Mouse (Mus musculus): Measurements from ENCODE around the gene Asb15. TPM values are rescaled to one million over a fixed set of nuclear protein-coding genes. Genes with fewer than 3 reads are reported as not detected.

Asb15 gene
- total and polyA plus RNA-seq, 2 experiments from 2014 or later = 0.05 TPM; not detected in 1

- no peak overlapping the region for H3K9ac ChIP-seq (replicated peaks; ENCODE audit: low read length, poor library complexity, severe bottlenecking)
- TF ChIP-seq CTCF (IDR thresholded peaks at IDR 0.05) = no peak
- no peak for ATAC-seq (ENCODE audit: low FRiP score)
- no peaks in the 10 kb centered on the region for H3K36me3 ChIP-seq (ENCODE audit: insufficient read depth, low read length)
- no peaks in the 10 kb centered on the region for H3K9me3 ChIP-seq (ENCODE audit: low read length)
- H3K4me1 ChIP-seq (ENCODE audit: insufficient read depth, low read length) = no peaks in the 10 kb centered on the region
- no peak overlapping the region for H3K4me2 ChIP-seq (ENCODE audit: low read depth, low read length, poor library complexity, severe bottlenecking)
- no peak overlapping the region for H3K27ac ChIP-seq (ENCODE audit: low read depth, low read length)
- no peak overlapping the region for H3K4me3 ChIP-seq (ENCODE audit: low read depth, low read length)
- 75% methylated on average over 5 of the region's 5 CpGs for WGBS
- no peak for DNase-seq (ENCODE audit: low spot score)
- H3K27me3 ChIP-seq (ENCODE audit: insufficient read depth, low read length) = no peaks in the 10 kb centered on the region
These were observed 71.7 kb downstream of the Asb15 start for GRCm38 (mm10) chr6:24599639-24600038.

DNA sequence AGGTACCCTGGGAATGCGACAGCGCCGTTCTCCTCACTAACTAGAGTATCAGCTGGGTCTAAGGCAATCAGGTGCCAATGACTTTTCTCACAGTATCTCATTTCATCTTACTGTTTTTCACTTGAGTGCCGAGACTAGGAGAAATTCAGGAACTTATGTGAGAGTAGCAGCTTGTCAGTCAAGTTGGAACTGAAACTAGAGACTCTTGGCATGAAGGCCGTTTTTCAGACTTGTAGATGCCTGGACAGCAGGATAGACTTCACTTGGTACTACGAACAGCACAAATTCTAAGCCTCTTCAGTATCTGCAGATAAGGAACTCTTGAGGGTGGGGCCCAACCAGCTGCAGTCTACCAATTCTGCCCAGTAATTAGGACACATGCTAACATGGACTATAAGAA, 72.2 kb downstream of the Asb15 start:
- H3K9ac ChIP-seq (replicated peaks; ENCODE audit: low read length, poor library complexity, severe bottlenecking) = no peak overlapping the region
- H3K36me3 ChIP-seq (ENCODE audit: insufficient read depth, low read length) = no peaks in the 10 kb centered on the region
- H3K27ac ChIP-seq (ENCODE audit: low read depth, low read length) = no peak overlapping the region
- no peak overlapping the region for H3K4me2 ChIP-seq (ENCODE audit: low read depth, low read length, poor library complexity, severe bottlenecking)
- no peaks in the 10 kb centered on the region for H3K9me3 ChIP-seq (ENCODE audit: low read length)
- ATAC-seq (ENCODE audit: low FRiP score) (no peak), DNase-seq (ENCODE audit: low spot score) (no peak)
- H3K27me3 ChIP-seq (ENCODE audit: insufficient read depth, low read length) = no peaks in the 10 kb centered on the region
- H3K4me3 ChIP-seq (ENCODE audit: low read depth, low read length) = no peak overlapping the region
- no peak for TF ChIP-seq CTCF (IDR thresholded peaks at IDR 0.05)
- WGBS = 93% methylated on average over 6 of the region's 6 CpGs
- no peaks in the 10 kb centered on the region for H3K4me1 ChIP-seq (ENCODE audit: insufficient read depth, low read length)

GRCm38 (mm10) chr6:24600726-24601125, 72.8 kb downstream of the Asb15 start:
- TF ChIP-seq CTCF (IDR thresholded peaks at IDR 0.05) = no peak
- Histone ChIP-seq H3K4me2 (ENCODE audit: low read depth, low read length, poor library complexity, severe bottlenecking) (no peak overlapping the region), H3K9me3 (ENCODE audit: low read length) (no peaks in the 10 kb centered on the region), H3K27ac (ENCODE audit: low read depth, low read length) (no peak overlapping the region), H3K4me3 (ENCODE audit: low read depth, low read length) (no peak overlapping the region), H3K27me3 (ENCODE audit: insufficient read depth, low read length) (no peaks in the 10 kb centered on the region), H3K4me1 (ENCODE audit: insufficient read depth, low read length) (no peaks in the 10 kb centered on the region), H3K36me3 (ENCODE audit: insufficient read depth, low read length) (no peaks in the 10 kb centered on the region), H3K9ac (replicated peaks; ENCODE audit: low read length, poor library complexity, severe bottlenecking) (no peak overlapping the region)
- no peak for DNase-seq (ENCODE audit: low spot score)
- 70% methylated on average over 4 of the region's 4 CpGs for WGBS
- ATAC-seq (ENCODE audit: low FRiP score) = no peak

- Histone ChIP-seq H3K36me3 (ENCODE audit: insufficient read depth, low read length) (no peaks in the 10 kb centered on the region), H3K27me3 (ENCODE audit: insufficient read depth, low read length) (no peaks in the 10 kb centered on the region), H3K9ac (replicated peaks; ENCODE audit: low read length, poor library complexity, severe bottlenecking) (no peak overlapping the region), H3K4me3 (ENCODE audit: low read depth, low read length) (no peak overlapping the region), H3K9me3 (ENCODE audit: low read length) (no peaks in the 10 kb centered on the region), H3K27ac (ENCODE audit: low read depth, low read length) (no peak overlapping the region), H3K4me1 (ENCODE audit: insufficient read depth, low read length) (no peaks in the 10 kb centered on the region), H3K4me2 (ENCODE audit: low read depth, low read length, poor library complexity, severe bottlenecking) (no peak overlapping the region)
- DNase-seq (ENCODE audit: low spot score) = no peak
- no peak for TF ChIP-seq CTCF (IDR thresholded peaks at IDR 0.05)
- 54% methylated on average over 1 of the region's 1 CpGs for WGBS
- ATAC-seq (ENCODE audit: low FRiP score) = no peak
These were observed 73.7 kb downstream of the Asb15 start for GRCm38 (mm10) chr6:24601668-24602067.

GRCm38 (mm10) chr6:24602351-24602750, 74.4 kb downstream of the Asb15 start:
- Histone ChIP-seq H3K27me3 (ENCODE audit: insufficient read depth, low read length) (no peaks in the 10 kb centered on the region), H3K4me2 (ENCODE audit: low read depth, low read length, poor library complexity, severe bottlenecking) (no peak overlapping the region), H3K36me3 (ENCODE audit: insufficient read depth, low read length) (no peaks in the 10 kb centered on the region), H3K27ac (ENCODE audit: low read depth, low read length) (no peak overlapping the region), H3K4me1 (ENCODE audit: insufficient read depth, low read length) (no peaks in the 10 kb centered on the region), H3K9ac (replicated peaks; ENCODE audit: low read length, poor library complexity, severe bottlenecking) (no peak overlapping the region), H3K9me3 (ENCODE audit: low read length) (no peaks in the 10 kb centered on the region), H3K4me3 (ENCODE audit: low read depth, low read length) (no peak overlapping the region)
- ATAC-seq (ENCODE audit: low FRiP score) (no peak), DNase-seq (ENCODE audit: low spot score) (no peak)
- no peak for TF ChIP-seq CTCF (IDR thresholded peaks at IDR 0.05)
- WGBS = 81% methylated on average over 3 of the region's 3 CpGs

DNA sequence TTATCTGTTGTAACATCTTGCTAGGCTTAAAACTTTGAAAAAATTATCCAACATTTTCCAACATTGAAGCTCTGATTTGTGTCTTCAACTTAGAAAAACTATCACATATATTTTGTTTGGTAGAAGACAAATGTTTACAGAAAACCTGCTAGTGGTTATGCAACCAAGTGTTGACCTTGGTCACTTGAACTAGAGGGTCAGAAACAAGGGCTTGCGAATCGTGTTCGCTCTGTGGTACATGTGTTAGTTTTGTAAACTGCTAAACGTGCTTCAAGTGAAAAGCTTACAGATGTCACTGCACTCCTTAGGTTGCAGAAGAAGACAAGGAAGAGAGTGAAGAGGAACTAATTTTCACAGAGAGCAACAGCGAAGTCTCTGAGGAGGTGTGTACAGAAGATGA, 75.0 kb downstream of the Asb15 start:
- Histone ChIP-seq H3K27me3 (ENCODE audit: insufficient read depth, low read length) (no peaks in the 10 kb centered on the region), H3K27ac (ENCODE audit: low read depth, low read length) (no peak overlapping the region), H3K36me3 (ENCODE audit: insufficient read depth, low read length) (no peaks in the 10 kb centered on the region), H3K9me3 (ENCODE audit: low read length) (no peaks in the 10 kb centered on the region), H3K9ac (replicated peaks; ENCODE audit: low read length, poor library complexity, severe bottlenecking) (no peak overlapping the region), H3K4me3 (ENCODE audit: low read depth, low read length) (no peak overlapping the region), H3K4me2 (ENCODE audit: low read depth, low read length, poor library complexity, severe bottlenecking) (no peak overlapping the region), H3K4me1 (ENCODE audit: insufficient read depth, low read length) (no peaks in the 10 kb centered on the region)
- 95% methylated on average over 5 of the region's 5 CpGs for WGBS
- no peak for ATAC-seq (ENCODE audit: low FRiP score)
- no peak for TF ChIP-seq CTCF (IDR thresholded peaks at IDR 0.05)
- no peak for DNase-seq (ENCODE audit: low spot score)
